Mouse (Mus musculus) spleen, adult 18-20 months (tissue): Measurements from ENCODE around the gene Stab1.

Source experiments
- DNase-seq, 2 experiments: peaks; one replicate each; pipeline ENCODE4 v3.0.0; 2022; ENCODE audit warnings: mixed read lengths in 2 of 2

The Stab1 gene

GRCm38 (mm10) chr14:31130236-31131220 lies 37.9 kb downstream of the Stab1 start, which contains the start of gene Nt5dc2:
Gene Nt5dc2 (plus strand): TSS chr14:31131053.
- peak; percentile 77 to 85 for DNase-seq

- no peak for DNase-seq
Measured at GRCm38 (mm10) chr14:31129326-31130235, 38.9 kb downstream of the Stab1 start.

- peak; percentile 95 to 96 for DNase-seq
Measured at GRCm38 (mm10) chr14:31128826-31129219, 39.6 kb downstream of the Stab1 start, which contains the start of gene Smim4. Gene Smim4 (minus strand): TSS chr14:31128956.

GRCm38 (mm10) chr14:31128101-31128825 lies 40.2 kb downstream of the Stab1 start:
- DNase-seq, result no peak

GRCm38 (mm10) chr14:31126826-31127225 lies 41.6 kb downstream of the Stab1 start:
- no peak for DNase-seq

- DNase-seq, result no peak
Measured at GRCm38 (mm10) chr14:31125106-31126075, 43.0 kb downstream of the Stab1 start.

- DNase-seq, result no peak
Measured at GRCm38 (mm10) chr14:31115522-31115921, 52.9 kb downstream of the Stab1 start.

- no peak for DNase-seq
Measured at GRCm38 (mm10) chr14:31114011-31114410, 54.4 kb downstream of the Stab1 start.

- no peak for DNase-seq
Measured at GRCm38 (mm10) chr14:31112187-31112586, 56.3 kb downstream of the Stab1 start.

GRCm38 (mm10) chr14:31110613-31111012 lies 57.8 kb downstream of the Stab1 start:
- DNase-seq, result no peak

- no peak for DNase-seq
Measured at GRCm38 (mm10) chr14:31105156-31105555, 63.3 kb downstream of the Stab1 start.

- DNase-seq, result no peak
Measured at GRCm38 (mm10) chr14:31089918-31090317, 78.5 kb downstream of the Stab1 start.
